Mouse (Mus musculus) neural tube, embryonic 14.5 days (tissue): ENCODE measurements at regions not wholly inside any gene's neighbourhood (a gene's known extent, or its start where the extent isn't known, plus 50 kb on each side); places are given as distances from the start of the nearest gene placed in this dataset.

Source experiments
- ATAC-seq: fragments of 200-750 bp; cut with Nextera tagmentation; 2 replicates; pipeline ENCODE4 v1.8.0; 2017; ENCODE audit warnings: low read depth, mild to moderate bottlenecking, moderate TSS enrichment, moderate library complexity
- H3K27ac ChIP-seq: fragments of 300-500 bp; sonication (generic); 2 replicates; pipeline ENCODE4 v1.5.1; 2014; ENCODE audit warnings: low read depth, mild to moderate bottlenecking, control low read depth, low read length, moderate library complexity, mixed read lengths
- H3K27me3 ChIP-seq: fragments of 300-500 bp; sonication (generic); 2 replicates; pipeline ENCODE4 v1.6.1; 2014; ENCODE audit warnings: low read length; ENCODE audit not compliant: control insufficient read depth, insufficient read depth
- H3K36me3 ChIP-seq: fragments of 300-500 bp; sonication (generic); 2 replicates; pipeline ENCODE4 v1.6.1; 2014; ENCODE audit warnings: low read length, mixed read lengths; ENCODE audit not compliant: control insufficient read depth, insufficient read depth
- H3K4me1 ChIP-seq: fragments of 300-500 bp; sonication (generic); 2 replicates; pipeline ENCODE4 v1.6.1; 2014; ENCODE audit warnings: low read length; ENCODE audit not compliant: control insufficient read depth, insufficient read depth
- H3K4me2 ChIP-seq: fragments of 300-500 bp; sonication (generic); 2 replicates; pipeline ENCODE4 v1.6.1; 2014; ENCODE audit warnings: mild to moderate bottlenecking, low read depth, low read length, control low read depth
- H3K4me3 ChIP-seq: fragments of 300-500 bp; sonication (generic); 2 replicates; pipeline ENCODE4 v1.5.1; 2014; ENCODE audit warnings: low read depth, low read length, control low read depth, mixed read lengths
- H3K9ac ChIP-seq: fragments of 300-500 bp; sonication (generic); replicated peaks from 2 replicates; pipeline ENCODE4 v1.6.1; 2014; ENCODE audit warnings: low read depth, mild to moderate bottlenecking, control low read depth, low read length, mixed read lengths
- H3K9me3 ChIP-seq: fragments of 300-500 bp; sonication (generic); 2 replicates; pipeline ENCODE4 v1.6.1; 2016; ENCODE audit warnings: low read length; ENCODE audit not compliant: control insufficient read depth
- WGBS: fragments of 180-500 bp; shearing (Covaris S2); extraction: QIAGEN DNeasy Blood & Tissue Kit; methylation state at CpG from one replicate; pipeline ENCODE4 v1.1.7; 2014; 5-methylcytosine and 5-hydroxymethylcytosine counted together

DNA sequence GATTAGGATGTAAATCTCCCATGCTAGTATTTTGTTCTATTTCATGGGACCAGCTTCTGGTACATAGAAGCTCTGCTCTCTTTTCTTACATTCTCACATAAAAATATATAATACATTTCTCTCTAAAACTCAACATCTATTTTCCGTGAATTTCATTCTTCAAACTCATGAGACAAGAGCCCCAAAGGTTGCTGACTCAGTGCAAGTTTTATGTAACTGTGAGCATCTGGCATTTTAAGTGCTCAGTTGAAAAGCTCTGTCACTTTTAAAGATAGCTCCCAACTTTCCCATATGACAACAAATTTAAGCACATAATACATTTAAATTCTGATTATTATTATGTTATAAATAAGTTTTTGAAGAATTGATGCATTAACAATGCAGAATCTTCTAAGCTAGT, 268.5 kb downstream of the AW209491 start:
- H3K36me3 ChIP-seq, result no peaks in the 10 kb centered on the region

DNA sequence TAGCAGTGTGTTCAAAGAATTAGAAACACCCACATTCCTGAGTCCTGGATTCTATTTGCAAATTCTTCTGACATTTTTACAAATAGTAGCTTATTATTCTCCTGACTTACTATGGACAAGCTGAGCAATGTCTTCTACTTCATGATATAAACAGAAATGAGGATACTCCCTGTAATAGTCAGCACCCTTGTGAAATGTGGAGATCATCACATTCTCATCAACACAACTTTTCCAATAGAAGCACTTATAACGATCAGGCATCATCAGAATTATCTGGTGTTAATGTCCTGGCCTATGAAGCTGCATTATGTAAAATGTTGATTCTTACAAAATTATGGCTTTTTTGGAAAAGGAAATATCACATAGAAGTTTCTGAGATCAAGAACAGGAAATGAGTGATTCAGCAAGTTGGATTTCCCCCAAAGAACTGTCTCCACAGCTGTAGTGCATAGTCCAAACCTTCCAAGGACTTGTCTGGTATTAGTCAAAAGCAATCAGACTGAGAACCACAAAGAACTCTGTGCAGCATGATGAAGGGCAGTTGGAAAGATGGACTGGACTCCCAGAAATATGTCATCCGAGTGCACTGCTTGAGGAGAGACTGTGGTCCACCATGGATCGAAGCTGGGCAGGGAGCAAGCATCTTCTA, 300.3 kb downstream of the AW209491 start:
- Histone ChIP-seq H3K4me3 (no peak overlapping the region), H3K27me3 (no peaks in the 10 kb centered on the region), H3K4me2 (no peak overlapping the region), H3K4me1 (no peaks in the 10 kb centered on the region), H3K9ac (no peak overlapping the region), H3K27ac (no peak overlapping the region), H3K36me3 (no peaks in the 10 kb centered on the region), H3K9me3 (no peaks in the 10 kb centered on the region)
- no peak for ATAC-seq
- WGBS, result 92% methylated on average over 3 of the region's 3 CpGs

More for the DNA sequence above, 268.5 kb downstream of the AW209491 start:
- 86% methylated on average over 1 of the region's 1 CpGs for WGBS
- H3K27me3 ChIP-seq, result no peaks in the 10 kb centered on the region
- H3K9ac ChIP-seq, result no peak overlapping the region
- ATAC-seq, result no peak
- H3K4me2 ChIP-seq, result no peak overlapping the region
- no peaks in the 10 kb centered on the region for H3K9me3 ChIP-seq
- H3K4me3 ChIP-seq, result no peak overlapping the region
- no peaks in the 10 kb centered on the region for H3K4me1 ChIP-seq
- no peak overlapping the region for H3K27ac ChIP-seq

DNA sequence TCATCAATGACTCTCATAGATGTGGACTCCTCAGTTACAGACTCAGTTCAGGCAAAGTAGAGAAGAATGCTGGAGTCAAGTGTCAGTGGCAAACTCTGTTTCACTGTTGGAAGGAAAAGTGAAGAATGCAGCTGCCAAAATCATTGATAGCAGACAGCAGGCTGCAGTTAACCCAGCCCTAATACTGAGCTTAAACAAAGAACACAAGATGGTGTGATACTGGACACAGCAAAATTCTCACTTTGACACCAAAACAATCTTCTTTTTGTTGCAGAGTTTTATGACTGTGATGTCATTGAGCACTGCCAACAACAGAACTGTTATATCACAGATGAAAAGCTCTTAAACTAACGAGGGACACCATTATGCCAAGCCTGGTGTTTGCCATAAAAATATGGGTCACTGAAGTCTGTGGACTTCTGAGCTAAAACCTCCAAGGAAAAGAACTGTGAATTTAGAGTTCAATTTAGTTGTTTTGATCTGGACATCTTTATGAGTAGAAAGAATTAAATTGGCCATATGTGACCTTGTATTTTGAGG, 336.3 kb downstream of the AW209491 start:
- Histone ChIP-seq H3K27ac (no peak overlapping the region), H3K36me3 (no peaks in the 10 kb centered on the region), H3K4me1 (no peaks in the 10 kb centered on the region), H3K4me3 (no peak overlapping the region), H3K9me3 (no peaks in the 10 kb centered on the region), H3K27me3 (no peaks in the 10 kb centered on the region), H3K4me2 (no peak overlapping the region), H3K9ac (no peak overlapping the region)
- no peak for ATAC-seq
- 40% methylated on average over 1 of the region's 1 CpGs for WGBS

DNA sequence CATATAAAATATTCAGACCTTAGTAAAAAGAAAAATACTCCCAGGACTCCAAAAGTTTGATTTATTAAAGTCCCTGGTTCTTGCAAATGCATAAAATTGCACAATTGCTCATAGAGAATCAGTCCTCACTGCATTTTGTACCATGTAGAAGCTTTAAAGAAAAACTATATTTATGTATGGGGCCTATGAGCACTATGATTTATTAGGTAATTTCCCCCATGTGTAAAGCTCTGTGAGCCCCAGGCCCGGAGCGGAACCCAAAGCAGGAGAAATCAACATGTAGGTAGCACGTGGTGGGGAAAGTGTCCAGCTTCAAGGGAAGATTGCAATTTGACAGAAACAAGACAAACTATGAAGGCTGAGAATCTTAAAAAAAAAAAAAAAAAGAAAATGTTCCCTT, 372.7 kb downstream of the AW209491 start:
- H3K9ac ChIP-seq, result no peak overlapping the region
- no peaks in the 10 kb centered on the region for H3K36me3 ChIP-seq
- no peaks in the 10 kb centered on the region for H3K27me3 ChIP-seq
- H3K27ac ChIP-seq, result no peak overlapping the region
- H3K9me3 ChIP-seq, result no peaks in the 10 kb centered on the region
- H3K4me1 ChIP-seq, result no peaks in the 10 kb centered on the region
- WGBS, result 86% methylated on average over 3 of the region's 3 CpGs
- no peak overlapping the region for H3K4me3 ChIP-seq
- no peak overlapping the region for H3K4me2 ChIP-seq
- no peak for ATAC-seq

DNA sequence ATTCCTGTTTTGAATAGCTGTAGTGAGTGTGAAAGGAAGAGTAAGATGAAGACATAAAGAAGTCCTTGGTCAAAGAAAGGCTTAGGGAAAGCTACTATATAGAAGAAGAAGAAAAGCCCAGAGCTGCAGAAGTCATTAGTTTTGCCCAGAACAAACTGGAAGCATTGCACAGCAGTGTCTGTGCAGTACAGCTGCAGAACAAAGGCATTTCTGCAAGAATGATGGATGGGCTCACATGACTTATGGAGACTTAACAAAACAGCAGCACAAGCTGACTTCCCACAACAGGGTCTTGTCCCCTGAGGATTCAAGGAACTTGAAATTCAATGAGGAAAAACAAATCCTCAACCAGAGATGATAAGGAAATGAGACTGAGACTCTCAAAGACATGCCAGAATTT, 381.7 kb downstream of the AW209491 start:
- Histone ChIP-seq H3K9me3 (no peaks in the 10 kb centered on the region), H3K36me3 (no peaks in the 10 kb centered on the region), H3K9ac (no peak overlapping the region), H3K4me3 (no peak overlapping the region), H3K27ac (no peak overlapping the region), H3K4me2 (no peak overlapping the region), H3K27me3 (no peaks in the 10 kb centered on the region), H3K4me1 (no peaks in the 10 kb centered on the region)
- no peak for ATAC-seq

DNA sequence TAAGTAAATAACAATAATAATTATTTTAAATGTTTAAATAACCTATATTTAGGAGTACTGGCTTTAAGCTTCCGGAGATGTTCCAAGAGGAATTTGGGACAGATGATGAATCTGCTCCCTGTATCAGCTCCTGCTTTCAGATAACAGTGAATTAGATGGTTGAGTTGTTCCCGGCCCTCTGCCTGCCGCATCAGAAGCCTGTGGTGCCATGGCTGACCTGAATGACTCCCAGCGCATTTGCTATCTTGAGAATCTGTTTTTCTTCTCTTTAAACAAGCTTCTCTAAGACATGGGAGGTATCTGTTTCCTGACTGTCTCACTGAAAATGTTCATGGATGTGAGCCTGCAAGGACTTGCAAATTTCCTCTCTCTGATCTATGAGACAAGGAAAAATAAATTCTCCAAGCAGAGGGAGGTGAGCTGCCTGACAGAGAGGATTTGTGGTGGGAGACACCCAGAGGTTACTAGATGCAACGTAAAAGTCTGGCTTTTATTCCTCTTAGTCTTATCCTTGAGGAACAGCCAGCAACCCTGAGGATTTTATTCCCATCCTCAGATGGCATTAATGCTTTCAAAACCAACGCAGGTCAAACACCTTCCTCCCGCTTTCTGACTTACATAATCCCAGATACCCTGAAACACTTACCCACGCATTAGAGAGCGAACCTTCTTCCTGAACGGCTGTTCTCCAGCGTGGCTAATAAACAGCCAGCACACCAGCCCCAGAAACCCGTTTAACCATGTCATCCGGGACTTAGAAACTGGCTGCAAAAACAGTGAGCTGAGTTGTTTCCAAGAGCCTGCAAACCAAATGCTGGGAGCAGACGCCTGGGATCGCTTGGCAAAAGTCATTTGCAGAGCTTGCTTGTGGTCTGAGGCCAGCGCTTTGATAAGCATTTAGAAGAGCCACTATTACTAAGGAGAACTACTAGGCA, 389.1 kb downstream of the AW209491 start:
- no peaks in the 10 kb centered on the region for H3K27me3 ChIP-seq
- H3K4me2 ChIP-seq, result no peak overlapping the region
- H3K4me1 ChIP-seq, result no peaks in the 10 kb centered on the region
- H3K4me3 ChIP-seq, result no peak overlapping the region
- no peak overlapping the region for H3K9ac ChIP-seq
- H3K27ac ChIP-seq, result no peak overlapping the region
- 62% methylated on average over 16 of the region's 16 CpGs for WGBS
- H3K9me3 ChIP-seq, result no peaks in the 10 kb centered on the region
- H3K36me3 ChIP-seq, result no peaks in the 10 kb centered on the region
- no peak for ATAC-seq

DNA sequence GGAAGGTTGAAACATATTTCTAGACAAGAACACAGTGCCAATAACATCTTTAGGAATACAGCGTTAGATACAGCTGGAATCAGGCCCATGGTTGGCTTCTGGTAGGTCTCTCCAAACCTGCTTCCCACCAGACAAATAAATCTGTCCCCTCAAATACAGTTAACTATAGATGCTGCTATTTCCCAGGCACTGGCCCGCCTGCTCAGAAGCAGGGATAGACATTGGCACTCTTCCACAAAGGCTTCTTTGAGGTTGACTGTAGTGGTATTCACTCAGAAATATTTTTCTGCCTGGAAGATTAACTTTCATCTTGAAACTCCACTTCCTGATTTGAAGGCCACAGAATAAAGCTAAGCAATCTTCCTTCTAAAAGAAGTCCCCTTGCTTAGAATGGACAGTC, 396.6 kb downstream of the AW209491 start:
- 81% methylated on average over 2 of the region's 2 CpGs for WGBS

DNA sequence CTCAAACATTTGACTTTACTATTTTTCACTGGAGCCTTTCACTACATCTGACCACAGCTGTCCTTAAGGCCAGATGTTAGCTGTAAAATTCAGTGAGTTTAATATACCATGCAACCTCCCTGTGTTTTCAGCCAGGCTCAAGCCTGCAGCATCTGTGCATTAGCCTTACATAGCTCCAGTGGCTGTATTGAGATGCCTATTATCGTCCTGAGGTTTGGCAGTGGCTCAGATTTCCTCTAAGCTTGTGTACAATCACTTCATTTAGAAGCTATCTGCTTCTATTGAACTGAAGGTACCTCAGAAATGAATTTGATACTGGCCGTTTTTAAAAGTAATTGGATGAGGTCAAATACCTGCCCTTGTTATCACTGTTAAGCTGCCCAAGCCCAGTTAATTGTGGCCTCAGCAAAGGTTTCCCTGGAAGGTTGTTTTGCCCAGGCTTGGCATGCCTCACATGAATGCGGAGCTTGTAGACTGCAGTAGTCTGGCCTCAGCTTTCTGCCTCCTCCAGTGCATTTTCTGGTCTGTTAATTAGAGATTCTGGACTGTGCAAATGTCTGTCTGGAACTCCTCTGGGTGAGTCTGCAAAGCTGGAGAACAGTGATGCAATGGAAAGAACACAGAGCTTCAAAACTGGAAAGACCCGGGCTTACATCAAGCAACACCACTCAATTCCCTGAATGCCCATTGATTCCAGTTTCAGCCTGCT, 410.2 kb upstream of the Gli3 start:
- H3K9ac ChIP-seq, result no peak overlapping the region
- H3K4me2 ChIP-seq, result no peak overlapping the region
- 61% methylated on average over 4 of the region's 4 CpGs for WGBS
- no peaks in the 10 kb centered on the region for H3K9me3 ChIP-seq
- H3K27ac ChIP-seq, result peak overlapping the region; percentile 39; the same call in 1 of the 2 replicates
- no peaks in the 10 kb centered on the region for H3K4me1 ChIP-seq
- no peaks in the 10 kb centered on the region for H3K36me3 ChIP-seq
- ATAC-seq, result peak; percentile 72; the same call in 1 of the 2 replicates
- no peaks in the 10 kb centered on the region for H3K27me3 ChIP-seq
- H3K4me3 ChIP-seq, result no peak overlapping the region

More for the DNA sequence above, 396.6 kb downstream of the AW209491 start:
- Histone ChIP-seq H3K27me3 (no peaks in the 10 kb centered on the region), H3K4me1 (no peaks in the 10 kb centered on the region), H3K4me3 (no peak overlapping the region), H3K9ac (no peak overlapping the region), H3K27ac (no peak overlapping the region), H3K9me3 (no peaks in the 10 kb centered on the region), H3K4me2 (no peak overlapping the region), H3K36me3 (no peaks in the 10 kb centered on the region)
- ATAC-seq, result no peak
